Mouse (Mus musculus) heart, adult 8-10 months (tissue): ENCODE measurements at regions not wholly inside any gene's neighbourhood (a gene's known extent, or its start where the extent isn't known, plus 50 kb on each side); places are given as distances from the start of the nearest gene placed in this dataset.
"Not testable (repeated sequence)": the region's sequence is repeated elsewhere in the genome, so short reads cannot be mapped to it uniquely, and the experiment has no call there.

Source experiments
- DNase-seq: peaks from one replicate; pipeline ENCODE4 v3.0.0; 2022; ENCODE audit warnings: low spot score

DNA sequence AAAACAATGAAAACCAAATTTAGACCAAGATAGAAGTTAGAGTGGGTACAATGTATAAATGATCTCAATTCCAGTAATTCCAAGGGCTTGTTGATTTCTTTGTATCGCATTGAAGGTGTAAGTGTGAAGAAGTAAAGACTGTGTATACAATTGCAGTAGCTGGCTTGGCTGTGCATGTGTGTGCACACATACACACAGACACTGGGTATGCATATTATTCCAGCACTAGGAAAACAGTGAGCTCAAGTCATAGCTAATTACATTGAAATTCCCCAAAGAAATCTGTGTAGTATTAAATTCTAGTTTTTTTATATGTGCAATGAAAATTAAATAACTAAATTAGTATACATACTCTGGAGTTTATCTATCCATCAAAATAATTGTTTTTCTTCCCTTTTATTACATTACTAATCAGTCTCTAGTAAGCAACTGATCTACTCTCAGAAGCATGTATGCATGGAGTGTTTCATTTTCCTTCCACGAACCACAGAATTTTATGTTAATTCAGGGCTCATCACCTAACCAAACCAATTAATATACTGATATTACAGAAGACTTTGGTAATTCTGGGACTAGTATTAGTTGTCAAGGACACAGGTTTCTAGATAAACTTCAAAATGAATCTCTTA is 56.5 kb downstream of the Gm8797 start:
- DNase-seq, result no peak

DNA sequence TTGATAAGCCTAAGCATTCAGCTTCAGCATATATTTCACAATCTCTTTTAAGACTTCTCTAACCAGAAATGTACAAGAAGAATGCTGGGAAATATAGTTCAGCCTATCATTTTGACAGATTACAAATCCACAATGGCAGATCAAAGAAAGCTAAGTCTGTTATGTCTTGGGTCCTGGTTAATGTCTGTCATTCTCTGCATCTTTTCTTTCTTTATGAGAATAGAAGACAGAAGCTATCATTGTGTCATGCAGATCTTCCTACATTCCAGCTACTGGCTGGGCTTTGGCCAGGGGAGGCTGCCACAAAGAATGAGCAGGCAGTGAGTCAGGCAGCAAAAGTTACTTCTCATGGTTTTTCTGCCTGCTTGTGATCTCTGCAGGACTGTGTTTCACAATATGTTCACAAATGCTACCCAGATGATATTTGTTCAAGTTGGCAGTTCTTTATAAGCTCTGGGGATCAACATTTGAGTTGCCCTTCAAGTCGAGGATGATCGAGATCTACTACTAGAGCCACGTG is 60.5 kb downstream of the Gm8797 start:
- no peak for DNase-seq

DNA sequence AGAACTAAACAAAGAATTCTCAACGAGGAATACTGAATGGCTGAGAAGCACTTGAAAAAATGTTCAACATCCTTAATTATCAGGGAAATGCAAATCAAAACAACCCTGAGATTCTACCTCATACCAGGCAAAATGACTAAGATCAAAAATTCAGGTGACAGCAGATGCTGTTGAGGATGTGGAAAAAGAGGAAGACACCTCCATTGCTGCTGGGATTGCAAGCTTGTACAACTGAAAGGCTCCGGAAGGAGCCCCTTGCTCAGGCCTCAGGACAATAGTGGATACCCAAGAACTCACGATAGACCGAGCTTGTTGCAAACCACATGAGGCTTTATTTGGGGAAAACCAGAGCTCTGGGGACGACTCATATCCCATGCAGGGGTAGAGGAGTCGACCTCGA is 69.6 kb downstream of the Gm8797 start:
- DNase-seq, result not testable (repeated sequence)

GRCm38 (mm10) chr3:5860237-5860636 is 109.6 kb downstream of the Gm8797 start:
- peak; percentile 100 for DNase-seq

DNA sequence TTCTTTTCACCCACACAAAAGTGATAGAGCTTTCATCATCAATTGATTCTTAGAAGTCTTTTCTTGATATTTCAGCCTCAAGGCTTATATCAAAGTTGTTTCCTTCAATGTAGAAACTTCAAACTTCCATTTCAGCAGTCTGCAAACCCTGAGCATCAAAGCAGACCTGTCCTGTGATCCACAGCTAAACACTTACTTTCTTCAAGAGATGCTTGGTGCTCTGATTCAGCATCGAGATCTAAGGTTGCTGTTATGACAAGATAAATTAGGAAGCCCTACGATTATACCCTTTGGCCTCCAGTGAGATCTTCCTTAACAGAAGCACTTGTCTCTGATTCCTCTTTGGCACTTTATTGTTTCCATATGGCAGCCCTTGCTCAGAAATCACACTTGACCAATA is 119.8 kb downstream of the Gm8797 start:
- DNase-seq, result no peak

- DNase-seq, result no peak
These were observed 128.5 kb downstream of the Gm8797 start for GRCm38 (mm10) chr3:5879113-5879512.

- DNase-seq, result no peak
These were observed 166.9 kb downstream of the Gm8797 start for GRCm38 (mm10) chr3:5917536-5917935.

GRCm38 (mm10) chr3:5950243-5950642 is 199.6 kb downstream of the Gm8797 start:
- not testable (repeated sequence) for DNase-seq

DNA sequence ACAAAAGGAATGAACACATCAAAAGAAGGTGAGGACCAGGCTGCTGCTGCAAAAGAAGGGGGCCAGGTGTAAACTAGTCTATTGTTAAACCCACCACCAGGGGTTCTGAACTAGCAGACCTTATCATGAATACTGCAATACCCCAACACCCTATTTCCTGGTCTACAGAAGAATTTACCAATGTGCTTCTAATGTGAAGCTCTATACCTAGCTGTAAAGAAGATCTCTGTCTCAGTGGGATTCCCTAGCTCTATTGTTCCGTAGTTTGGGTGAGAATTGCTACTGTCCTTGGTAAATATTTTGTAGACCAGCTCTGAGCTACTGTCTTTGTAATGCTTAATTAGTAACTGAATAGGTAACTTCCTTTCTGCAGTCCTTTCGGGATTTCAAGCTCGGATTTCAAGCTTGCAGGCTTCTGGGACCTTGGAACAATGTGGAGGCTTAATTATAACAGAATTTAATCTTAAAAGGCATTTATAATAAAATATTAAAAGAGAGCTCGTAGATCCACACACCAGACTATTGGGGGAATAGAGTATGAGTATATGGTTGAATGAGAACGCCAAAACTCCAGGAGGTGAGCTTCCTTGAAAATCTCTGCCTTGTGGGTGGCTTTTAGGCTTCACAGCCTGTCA is 238.5 kb downstream of the Gm8797 start:
- DNase-seq, result not testable (repeated sequence)

GRCm38 (mm10) chr3:6004423-6004822 is 253.8 kb downstream of the Gm8797 start:
- DNase-seq, result no peak

- no peak for DNase-seq
These were observed 268.1 kb downstream of the Gm8797 start for GRCm38 (mm10) chr3:6018749-6019148.

- not testable (repeated sequence) for DNase-seq
These were observed 290.7 kb downstream of the Gm8797 start for GRCm38 (mm10) chr3:6041325-6041724.

- DNase-seq, result no peak
These were observed 299.0 kb downstream of the Gm8797 start for GRCm38 (mm10) chr3:6049472-6050045.

DNA sequence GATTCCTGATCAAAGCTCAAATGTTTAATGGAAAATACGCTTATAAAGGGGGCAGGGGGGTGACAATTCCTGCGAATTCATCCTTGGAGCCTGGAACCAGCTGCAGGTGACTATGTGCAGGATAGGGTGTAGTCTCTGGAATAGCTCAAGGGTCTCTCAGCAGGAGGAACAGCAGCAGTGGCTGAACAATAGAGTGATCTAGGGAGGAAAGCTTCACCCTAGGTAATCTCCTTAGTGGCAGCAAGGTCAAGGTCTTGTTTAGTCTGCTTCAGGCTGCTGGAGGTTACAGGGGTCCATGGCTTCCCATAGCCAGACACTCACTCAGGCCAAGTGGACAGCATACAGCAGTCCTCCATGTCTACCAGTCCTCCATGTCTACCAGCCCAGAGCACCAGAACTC is 301.3 kb downstream of the Gm8797 start:
- DNase-seq, result no peak

- no peak for DNase-seq
These were observed 333.2 kb downstream of the Gm8797 start for GRCm38 (mm10) chr3:6083855-6084254.

DNA sequence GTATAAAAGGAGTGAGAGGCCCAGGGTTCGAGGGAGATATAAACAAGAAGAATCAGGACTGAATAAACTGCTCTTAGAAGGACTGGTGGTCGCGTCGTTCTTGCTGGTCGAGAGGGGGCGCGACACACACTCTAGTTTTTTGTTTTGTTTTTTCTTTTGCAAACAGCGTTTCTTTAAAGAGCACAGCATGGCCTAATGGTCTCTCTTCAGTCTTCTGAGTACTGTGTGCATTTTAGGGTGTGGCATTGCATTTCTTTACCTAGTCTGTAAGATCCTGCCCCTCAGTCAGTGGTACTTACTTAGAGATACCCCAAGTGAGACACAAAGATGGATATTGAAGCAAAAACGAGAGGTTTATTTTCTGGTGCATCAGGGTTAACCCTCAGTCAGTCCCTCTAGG is 336.7 kb downstream of the Gm8797 start:
- DNase-seq, result no peak

DNA sequence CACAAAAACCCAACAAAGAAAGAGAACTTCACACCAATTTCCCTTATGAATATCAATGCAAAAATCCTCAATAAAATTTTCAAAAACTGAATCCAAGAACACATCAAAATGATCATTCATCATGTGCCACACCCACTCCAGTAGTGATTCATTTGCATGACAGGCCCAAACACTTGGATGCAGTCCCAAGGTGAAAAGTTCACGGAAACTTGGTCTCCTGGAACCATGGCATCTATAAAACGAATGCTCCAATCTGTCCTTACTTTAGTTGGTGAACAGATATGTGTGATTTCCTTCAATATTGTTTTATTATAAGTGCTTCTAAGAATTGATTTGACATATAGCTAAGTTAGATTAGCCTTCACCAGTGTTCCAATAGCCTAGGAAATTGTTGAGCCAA is 343.3 kb downstream of the Gm8797 start:
- no peak for DNase-seq

DNA sequence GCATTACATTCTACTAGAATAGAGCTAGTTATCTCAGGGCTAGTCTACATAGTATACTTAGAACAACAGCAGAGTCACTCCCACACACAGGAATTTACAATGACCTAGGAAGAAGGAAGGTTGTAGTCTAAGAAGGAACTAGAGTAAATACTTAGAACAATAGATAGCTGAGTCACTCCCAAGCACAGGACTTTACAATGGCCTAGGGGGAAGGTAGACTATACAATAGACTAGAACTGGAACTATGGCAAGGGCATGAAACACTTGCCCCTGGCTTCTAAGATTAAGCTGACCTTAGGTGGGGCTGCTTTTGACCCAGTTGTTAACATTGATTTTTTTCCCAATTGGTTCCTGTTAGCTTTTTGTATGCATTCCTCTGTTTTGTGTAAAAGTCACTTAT is 343.8 kb downstream of the Gm8797 start:
- not testable (repeated sequence) for DNase-seq

DNA sequence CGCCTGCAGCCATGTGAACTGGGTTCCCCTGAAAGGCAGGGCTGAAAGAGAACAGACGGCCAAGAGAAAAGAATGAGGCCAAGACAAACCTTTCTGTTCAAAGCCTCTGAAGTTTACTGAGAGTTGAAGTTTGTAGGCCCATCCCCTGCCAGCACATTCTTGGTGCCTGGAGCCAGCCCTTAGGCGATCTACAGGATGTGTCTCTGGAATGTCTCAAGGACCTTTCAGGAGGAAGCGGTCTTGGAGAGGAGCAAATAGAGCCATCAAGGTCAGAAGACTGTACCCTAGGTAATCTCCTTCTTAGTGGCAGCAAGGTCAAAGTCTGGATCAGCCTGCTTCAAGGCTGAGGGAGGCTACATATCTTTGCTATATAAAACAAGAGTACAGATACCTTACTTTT is 350.3 kb downstream of the Gm8797 start:
- no peak for DNase-seq

DNA sequence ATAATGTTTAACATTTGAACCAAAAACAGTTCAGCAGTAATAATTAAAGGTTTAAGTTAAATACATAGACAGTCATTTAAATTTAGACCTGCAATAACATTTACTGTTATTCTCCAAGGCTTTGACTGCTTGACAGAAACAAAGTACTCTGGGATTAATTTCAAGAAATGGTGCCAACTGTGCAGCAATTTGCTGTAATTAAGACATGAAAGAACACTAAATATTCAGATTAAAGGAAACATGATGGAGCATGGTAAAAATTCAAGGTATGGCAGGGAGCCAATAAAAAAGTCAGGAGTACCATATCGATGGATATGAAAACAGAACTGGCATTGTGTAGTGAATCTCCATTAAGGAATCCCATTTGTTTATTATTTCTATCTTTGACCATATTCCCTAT is 352.3 kb downstream of the Gm8797 start:
- DNase-seq, result no peak

DNA sequence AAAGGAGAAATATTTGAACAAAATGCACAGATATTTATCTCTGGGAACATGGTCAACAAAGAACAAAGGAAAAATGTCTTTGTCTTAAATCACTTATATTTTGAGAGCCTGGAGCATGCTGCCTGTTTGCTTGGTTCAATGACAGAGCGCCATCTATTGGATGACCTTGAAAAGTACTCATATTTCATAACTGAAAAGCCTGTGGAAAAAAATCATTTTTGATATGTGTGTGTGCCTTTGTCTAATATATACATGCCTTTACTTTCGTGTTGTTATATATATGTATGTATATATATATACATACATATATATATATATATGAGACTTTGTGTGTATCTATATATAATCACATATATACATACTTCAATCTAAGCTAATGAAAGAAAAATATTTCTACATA is 356.1 kb downstream of the Gm8797 start:
- peak; percentile 8 for DNase-seq

GRCm38 (mm10) chr3:6107377-6108155 is 357.0 kb downstream of the Gm8797 start:
- no peak for DNase-seq
